Mouse (Mus musculus): ENCODE data around the gene Ptpdc1. TPM values are rescaled to one million over a fixed set of nuclear protein-coding genes. Genes with fewer than 3 reads are reported as not detected.

Ptpdc1 gene
- polyA plus RNA-seq, 1 experiment = 19.6 TPM

DNA sequence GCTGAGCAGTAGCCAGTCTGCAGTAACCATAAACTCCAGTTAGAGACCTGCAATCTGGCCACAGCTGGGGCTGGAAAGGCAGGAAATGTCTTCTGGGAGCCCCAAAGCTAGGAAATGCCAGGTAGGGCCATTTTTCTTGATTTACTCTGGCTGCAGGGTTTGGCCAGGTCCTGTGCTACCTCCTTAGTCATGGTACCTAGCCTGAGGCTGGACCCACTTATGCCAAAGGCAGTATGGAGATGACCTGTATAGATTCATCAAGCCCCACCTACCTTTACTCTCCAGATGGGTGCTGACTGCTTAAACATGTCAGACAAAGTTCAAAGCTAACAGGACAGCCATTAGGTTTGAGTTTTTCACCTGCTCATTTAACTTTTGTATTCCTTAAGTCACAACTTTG is 7.7 kb downstream of the Ptpdc1 start:
- TF ChIP-seq CTCF (IDR thresholded peaks at IDR 0.05; ENCODE audit: borderline replicate concordance, extremely low read depth, insufficient read depth, insufficient read length) (no peak), POLR2A (IDR thresholded peaks at IDR 0.05; ENCODE audit: borderline replicate concordance, extremely low read depth, insufficient read depth, insufficient read length, poor library complexity, severe bottlenecking) (no peak)
- no peak for DNase-seq (ENCODE audit: low read depth)

DNA sequence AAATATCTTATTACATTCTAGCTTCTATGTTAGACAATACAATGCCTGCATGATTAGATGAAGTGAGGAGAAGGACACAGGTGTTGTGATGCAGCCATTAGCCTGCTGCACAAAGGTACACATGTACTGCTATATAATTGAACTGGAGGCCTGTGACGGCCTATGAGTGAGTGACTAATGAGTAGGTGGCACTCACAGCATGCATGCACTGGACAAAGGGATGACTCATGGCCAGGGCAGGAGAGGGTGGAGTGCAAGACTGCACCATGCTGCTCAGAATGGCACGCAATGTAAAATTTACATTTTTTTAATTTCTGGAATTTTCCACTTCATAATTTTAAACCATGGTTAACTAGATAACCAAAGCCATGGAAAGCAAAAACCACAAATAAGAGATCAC is 10.9 kb downstream of the Ptpdc1 start:
- TF ChIP-seq POLR2A (IDR thresholded peaks at IDR 0.05; ENCODE audit: borderline replicate concordance, extremely low read depth, insufficient read depth, insufficient read length, poor library complexity, severe bottlenecking) = no peak
- TF ChIP-seq CTCF (IDR thresholded peaks at IDR 0.05; ENCODE audit: borderline replicate concordance, extremely low read depth, insufficient read depth, insufficient read length) = no peak
- no peak for DNase-seq (ENCODE audit: low read depth)

DNA sequence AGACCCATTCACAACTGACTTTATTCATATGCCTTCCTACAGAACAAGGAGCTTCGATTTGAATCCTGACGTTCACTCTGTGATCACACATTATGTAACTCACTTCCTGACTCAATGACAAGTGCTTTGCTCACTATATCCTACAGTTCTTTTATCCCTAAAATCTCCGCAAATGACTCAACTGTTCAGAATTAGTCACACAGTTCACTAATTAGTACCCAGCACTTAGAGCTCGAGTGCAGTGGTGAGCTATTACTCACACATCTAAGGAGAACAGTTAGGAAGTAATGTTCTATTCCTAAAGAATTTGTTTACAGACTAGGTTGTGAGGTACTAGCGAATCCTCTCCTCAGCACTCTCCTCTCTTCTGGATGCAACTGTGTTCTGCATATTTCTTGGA is 16.4 kb downstream of the Ptpdc1 start:
- DNase-seq (ENCODE audit: low read depth) = no peak

GRCm38 (mm10) chr13:48604591-48604990 is 20.9 kb downstream of the Ptpdc1 start:
- DNase-seq (ENCODE audit: low read depth) = no peak

More for the DNA sequence above, 16.4 kb downstream of the Ptpdc1 start:
- TF ChIP-seq CTCF (IDR thresholded peaks at IDR 0.05; ENCODE audit: borderline replicate concordance, extremely low read depth, insufficient read depth, insufficient read length) = no peak
- no peak for TF ChIP-seq POLR2A (IDR thresholded peaks at IDR 0.05; ENCODE audit: borderline replicate concordance, extremely low read depth, insufficient read depth, insufficient read length, poor library complexity, severe bottlenecking)

GRCm38 (mm10) chr13:48603296-48603695 is 22.2 kb downstream of the Ptpdc1 start:
- no peak for DNase-seq (ENCODE audit: low read depth)
- TF ChIP-seq POLR2A (IDR thresholded peaks at IDR 0.05; ENCODE audit: borderline replicate concordance, extremely low read depth, insufficient read depth, insufficient read length, poor library complexity, severe bottlenecking) (no peak), CTCF (IDR thresholded peaks at IDR 0.05; ENCODE audit: borderline replicate concordance, extremely low read depth, insufficient read depth, insufficient read length) (no peak)

More at GRCm38 (mm10) chr13:48604591-48604990, 20.9 kb downstream of the Ptpdc1 start:
- TF ChIP-seq POLR2A (IDR thresholded peaks at IDR 0.05; ENCODE audit: borderline replicate concordance, extremely low read depth, insufficient read depth, insufficient read length, poor library complexity, severe bottlenecking) (no peak), CTCF (IDR thresholded peaks at IDR 0.05; ENCODE audit: borderline replicate concordance, extremely low read depth, insufficient read depth, insufficient read length) (no peak)

DNA sequence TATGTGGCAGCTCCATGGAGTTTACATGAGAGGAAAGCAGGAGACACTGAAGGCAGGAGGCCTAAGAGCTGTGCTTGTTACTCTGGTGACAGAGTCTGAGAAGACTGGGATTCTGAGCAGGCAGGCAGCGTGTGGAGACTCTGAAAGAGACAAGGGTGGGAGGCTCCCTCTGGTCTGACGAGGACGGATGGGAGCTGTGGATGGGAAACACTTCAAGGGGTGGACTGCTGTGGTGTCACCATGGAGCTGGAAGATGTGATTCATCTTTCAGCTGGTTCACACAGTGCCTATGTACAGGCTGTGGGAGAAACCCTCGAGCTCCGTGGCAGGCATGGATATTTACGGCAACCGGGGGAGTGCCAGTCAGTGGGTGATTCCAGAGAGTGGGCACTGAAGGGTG is 30.9 kb downstream of the Ptpdc1 start:
- TF ChIP-seq CTCF (IDR thresholded peaks at IDR 0.05; ENCODE audit: borderline replicate concordance, extremely low read depth, insufficient read depth, insufficient read length) = no peak
- no peak for TF ChIP-seq POLR2A (IDR thresholded peaks at IDR 0.05; ENCODE audit: borderline replicate concordance, extremely low read depth, insufficient read depth, insufficient read length, poor library complexity, severe bottlenecking)
- DNase-seq (ENCODE audit: low read depth) = peak; percentile 65

DNA sequence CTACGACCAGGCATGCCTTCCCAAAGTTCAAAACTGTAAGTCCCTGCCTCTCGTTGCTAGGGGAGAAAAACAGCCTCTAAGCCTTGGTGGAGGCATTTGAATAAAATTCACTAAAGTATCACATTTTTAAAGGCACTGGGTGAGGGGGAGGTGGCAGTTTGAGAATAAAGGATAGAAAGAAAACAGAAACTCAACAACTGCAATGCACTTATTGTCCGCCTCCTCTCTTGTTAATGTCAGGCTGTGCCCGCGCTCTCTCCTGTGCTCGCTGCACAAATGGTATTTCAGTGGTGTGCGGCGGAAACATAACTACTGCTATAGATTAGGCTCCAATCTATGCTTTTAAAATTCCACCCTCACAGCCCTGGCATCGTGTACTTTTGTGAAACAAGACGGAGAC is 31.4 kb downstream of the Ptpdc1 start:
- TF ChIP-seq CTCF (IDR thresholded peaks at IDR 0.05; ENCODE audit: borderline replicate concordance, extremely low read depth, insufficient read depth, insufficient read length) (no peak), POLR2A (IDR thresholded peaks at IDR 0.05; ENCODE audit: borderline replicate concordance, extremely low read depth, insufficient read depth, insufficient read length, poor library complexity, severe bottlenecking) (no peak)
- DNase-seq (ENCODE audit: low read depth) = peak; percentile 69

DNA sequence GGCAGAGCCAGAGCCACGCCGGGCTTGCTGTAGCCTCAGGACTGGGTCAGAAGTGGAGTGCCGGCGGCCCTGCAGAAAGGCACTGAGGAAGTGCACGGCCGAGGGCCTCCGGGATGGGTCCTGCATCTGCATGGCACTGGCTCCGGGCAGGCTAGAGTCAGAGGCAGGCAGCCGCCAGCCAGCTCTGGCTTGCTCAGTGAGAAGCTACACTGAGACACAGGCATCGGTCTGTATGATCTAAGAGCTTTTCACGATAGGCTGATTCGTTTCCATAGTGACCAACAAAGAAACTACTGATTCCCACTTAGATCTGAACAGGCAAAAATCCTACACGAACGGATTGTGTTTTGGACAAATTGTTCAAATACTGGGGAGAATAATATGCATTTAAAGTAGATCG is 32.3 kb downstream of the Ptpdc1 start:
- TF ChIP-seq CTCF (IDR thresholded peaks at IDR 0.05; ENCODE audit: borderline replicate concordance, extremely low read depth, insufficient read depth, insufficient read length) (no peak), POLR2A (IDR thresholded peaks at IDR 0.05; ENCODE audit: borderline replicate concordance, extremely low read depth, insufficient read depth, insufficient read length, poor library complexity, severe bottlenecking) (no peak)
- peak; percentile 94 for DNase-seq (ENCODE audit: low read depth)

DNA sequence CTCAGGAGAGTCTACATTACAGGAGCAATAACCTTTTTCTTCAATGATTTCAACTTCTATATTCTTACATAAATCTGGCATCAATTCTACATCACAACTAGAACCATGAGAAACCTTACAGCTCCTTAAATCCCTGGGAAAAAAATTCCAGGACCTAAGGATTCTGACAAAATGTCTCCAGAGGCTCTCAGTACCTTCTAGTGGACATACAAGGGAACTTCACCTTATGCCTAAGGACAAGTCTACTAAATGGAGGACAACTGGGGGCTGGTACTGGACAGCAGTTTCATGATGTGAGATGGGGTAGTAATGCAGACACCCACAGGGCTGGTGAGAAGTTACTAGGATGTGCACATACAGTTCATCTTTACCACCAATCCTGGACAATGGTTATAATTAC is 34.7 kb downstream of the Ptpdc1 start:
- no peak for DNase-seq (ENCODE audit: low read depth)
- TF ChIP-seq CTCF (IDR thresholded peaks at IDR 0.05; ENCODE audit: borderline replicate concordance, extremely low read depth, insufficient read depth, insufficient read length) = no peak
- TF ChIP-seq POLR2A (IDR thresholded peaks at IDR 0.05; ENCODE audit: borderline replicate concordance, extremely low read depth, insufficient read depth, insufficient read length, poor library complexity, severe bottlenecking) = no peak

- DNase-seq (ENCODE audit: low read depth) = no peak
- TF ChIP-seq CTCF (IDR thresholded peaks at IDR 0.05; ENCODE audit: borderline replicate concordance, extremely low read depth, insufficient read depth, insufficient read length) = no peak
- TF ChIP-seq POLR2A (IDR thresholded peaks at IDR 0.05; ENCODE audit: borderline replicate concordance, extremely low read depth, insufficient read depth, insufficient read length, poor library complexity, severe bottlenecking) = no peak
Observed at GRCm38 (mm10) chr13:48587354-48587753, 38.1 kb downstream of the Ptpdc1 start.

GRCm38 (mm10) chr13:48586496-48586895 is 39.0 kb downstream of the Ptpdc1 start:
- TF ChIP-seq CTCF (IDR thresholded peaks at IDR 0.05; ENCODE audit: borderline replicate concordance, extremely low read depth, insufficient read depth, insufficient read length) = no peak
- no peak for TF ChIP-seq POLR2A (IDR thresholded peaks at IDR 0.05; ENCODE audit: borderline replicate concordance, extremely low read depth, insufficient read depth, insufficient read length, poor library complexity, severe bottlenecking)
- no peak for DNase-seq (ENCODE audit: low read depth)

- TF ChIP-seq CTCF (IDR thresholded peaks at IDR 0.05; ENCODE audit: borderline replicate concordance, extremely low read depth, insufficient read depth, insufficient read length) (no peak), POLR2A (IDR thresholded peaks at IDR 0.05; ENCODE audit: borderline replicate concordance, extremely low read depth, insufficient read depth, insufficient read length, poor library complexity, severe bottlenecking) (no peak)
- DNase-seq (ENCODE audit: low read depth) = no peak
Observed at GRCm38 (mm10) chr13:48585786-48586185, 39.7 kb downstream of the Ptpdc1 start.
